Mouse (Mus musculus) CH12.LX (cell line): Measurements from ENCODE around the gene Gpr15. TPM values are rescaled to one million over a fixed set of nuclear protein-coding genes. Genes with fewer than 3 reads are reported as not detected.

Source experiments
- DNase-seq: peaks from one replicate; pipeline ENCODE4 v3.0.0-alpha.2; 2013; ENCODE audit errors: extremely low read depth
- H3K27ac ChIP-seq: 2 replicates; pipeline ENCODE4 v1.5.1; 2012; ENCODE audit warnings: low read depth, mild to moderate bottlenecking, control low read depth, moderate library complexity; ENCODE audit not compliant: insufficient read depth
- H3K27me3 ChIP-seq: replicated peaks from 2 replicates; pipeline ENCODE3; 2012; ENCODE audit warnings: inconsistent platforms
- H3K36me3 ChIP-seq, 2 experiments: replicated peaks in 1 of 2; 2 replicates each; pipeline versions ENCODE3 to v1.6.1; 2012; ENCODE audit warnings: inconsistent platforms in 1 of 2, low read length in 1 of 2, mild to moderate bottlenecking in 1 of 2, mixed read lengths in 1 of 2, moderate library complexity in 1 of 2; ENCODE audit not compliant: control insufficient read depth in 1 of 2, insufficient read depth in 1 of 2
- H3K4me1 ChIP-seq, 2 experiments: 2 replicates each; pipeline ENCODE4 v1.6.1; 2012; ENCODE audit warnings: inconsistent platforms in 1 of 2, moderate library complexity in 1 of 2; ENCODE audit not compliant: insufficient read depth in 2 of 2, control insufficient read depth in 1 of 2
- H3K4me2 ChIP-seq: 2 replicates; pipeline ENCODE4 v1.6.1; 2012; ENCODE audit warnings: low read depth, mild to moderate bottlenecking, control low read depth; ENCODE audit not compliant: poor library complexity, insufficient read depth, severe bottlenecking
- H3K4me3 ChIP-seq, 3 experiments: fragments of 150-350 bp in 1 of 3; sonication (generic) in 1 of 3; replicated peaks in 1 of 3; 2 replicates each; pipeline versions ENCODE3 to v1.5.1; 2011 to 2012; ENCODE audit warnings: low read depth in 2 of 3, low read length in 2 of 3, mild to moderate bottlenecking in 2 of 3, moderate library complexity in 2 of 3, control low read depth in 1 of 3, improper control_type of control experiment in 1 of 3, inconsistent platforms in 1 of 3, mixed read lengths in 1 of 3; ENCODE audit not compliant: poor library complexity in 1 of 3
- H3K79me2 ChIP-seq: replicated peaks from 2 replicates; pipeline ENCODE4 v1.6.1; 2012; ENCODE audit warnings: mild to moderate bottlenecking, moderate library complexity; ENCODE audit not compliant: control insufficient read depth, poor library complexity, insufficient read depth, severe bottlenecking; ENCODE audit errors: extremely low read depth
- H3K9ac ChIP-seq: 2 replicates; pipeline ENCODE4 v1.6.1; 2012; ENCODE audit warnings: low read depth, mild to moderate bottlenecking, control low read depth, moderate library complexity; ENCODE audit not compliant: insufficient read depth
- H3K9me3 ChIP-seq: replicated peaks from 2 replicates; pipeline ENCODE3; 2012; ENCODE audit warnings: low read length, inconsistent platforms, mixed read lengths
- BHLHE40 ChIP-seq: IDR thresholded peaks from 2 replicates; pipeline ENCODE4 v1.6.1; 2011; ENCODE audit warnings: mild to moderate bottlenecking, low read depth, low read length, improper control_type of control experiment
- CHD1 ChIP-seq: IDR thresholded peaks from 2 replicates; pipeline ENCODE4 v1.6.1; 2012; ENCODE audit warnings: low read depth, low read length, improper control_type of control experiment, inconsistent platforms
- E2F4 ChIP-seq: IDR thresholded peaks from 2 replicates; pipeline ENCODE4 v1.6.1; 2011; ENCODE audit warnings: low read depth, low read length, improper control_type of control experiment; ENCODE audit not compliant: insufficient replicate concordance
- ETS1 ChIP-seq: conservative IDR thresholded peaks from 2 replicates; pipeline ENCODE4 v1.6.1; 2012; ENCODE audit warnings: low read depth, mild to moderate bottlenecking, inconsistent platforms, low read length, improper control_type of control experiment, moderate library complexity
- GABPA ChIP-seq: IDR thresholded peaks from 2 replicates; pipeline ENCODE4 v1.6.1; 2012; ENCODE audit warnings: low read depth, low read length, improper control_type of control experiment, inconsistent platforms; ENCODE audit not compliant: insufficient replicate concordance
- IRF4 ChIP-seq: IDR thresholded peaks from 2 replicates; pipeline ENCODE4 v1.6.1; 2014; ENCODE audit warnings: low read depth, mild to moderate bottlenecking, inconsistent platforms, low read length, improper control_type of control experiment
- MAFK ChIP-seq: IDR thresholded peaks from 2 replicates; pipeline ENCODE4 v1.6.1; 2011; ENCODE audit warnings: low read length, improper control_type of control experiment; ENCODE audit not compliant: insufficient replicate concordance
- MAX ChIP-seq: IDR thresholded peaks from 2 replicates; pipeline ENCODE4 v1.6.1; 2011; ENCODE audit warnings: low read length, improper control_type of control experiment
- MAZ ChIP-seq: IDR thresholded peaks from 2 replicates; pipeline ENCODE4 v1.6.1; 2012; ENCODE audit warnings: low read depth, mild to moderate bottlenecking, inconsistent platforms, low read length, improper control_type of control experiment, moderate library complexity
- MEF2A ChIP-seq: IDR thresholded peaks from 2 replicates; pipeline ENCODE4 v1.6.1; 2014; ENCODE audit warnings: low read depth, mild to moderate bottlenecking, inconsistent platforms, low read length, improper control_type of control experiment, borderline replicate concordance
- MYC ChIP-seq: IDR thresholded peaks from 2 replicates; pipeline ENCODE4 v1.6.1; 2011; ENCODE audit warnings: low read depth, mild to moderate bottlenecking, improper control_type of control experiment, low read length
- NELFE ChIP-seq: IDR thresholded peaks from 2 replicates; pipeline ENCODE4 v1.6.1; 2011; ENCODE audit warnings: low read depth, low read length, improper control_type of control experiment
- POLR2AphosphoS2 ChIP-seq: IDR thresholded peaks from 2 replicates; pipeline ENCODE4 v1.6.1; 2011; ENCODE audit warnings: low read depth, low read length, improper control_type of control experiment
- TBP ChIP-seq: conservative IDR thresholded peaks from 2 replicates; pipeline ENCODE4 v1.6.1; 2011; ENCODE audit warnings: low read depth, low read length, improper control_type of control experiment
- TCF12 ChIP-seq: IDR thresholded peaks from 2 replicates; pipeline ENCODE4 v1.6.1; 2014; ENCODE audit warnings: low read depth, mild to moderate bottlenecking, inconsistent platforms, low read length, improper control_type of control experiment
- USF1 ChIP-seq: IDR thresholded peaks from 2 replicates; pipeline ENCODE4 v1.6.1; 2014; ENCODE audit warnings: low read depth, mild to moderate bottlenecking, inconsistent platforms, low read length, improper control_type of control experiment
- ZKSCAN1 ChIP-seq: IDR thresholded peaks from 2 replicates; pipeline ENCODE4 v1.6.1; 2012; ENCODE audit warnings: low read depth, inconsistent platforms, low read length, improper control_type of control experiment, borderline replicate concordance
- dilution Hi-C: fragments of 300-500 bp; cut with MboI; formaldehyde crosslinking; loops from 2 replicates; pipeline ENCODE4 v1.14.3; 2020; ENCODE audit warnings: low sequenced_read_pairs; ENCODE audit not compliant: extremely low pct_unique_long_range_greater_than_20kb, extremely low pct_ligation_motif_present
- in situ Hi-C: fragments of 300-500 bp; cut with MboI; formaldehyde crosslinking; loops from 3 replicates; pipeline ENCODE4 v1.14.3; 2019; ENCODE audit warnings: low sequenced_read_pairs, low pct_ligation_motif_present, low pct_unique_long_range_greater_than_20kb, mixed read lengths
- polyA plus RNA-seq: library from polyadenylated mRNA; unstranded; fragments of >175 nt; gene quantifications from 2 replicates; pipeline ENCODE4 v1.2.1, GENCODE M21; 2012; ENCODE audit warnings: low read depth; ENCODE audit not compliant: insufficient read length
- total RNA-seq, 2 experiments: library from RNA; depleted of rRNA; stranded (reverse); fragments of 300-350 nt in 1 of 2; fragments of >200 nt in 1 of 2; gene quantifications; 2 replicates each; pipeline ENCODE4 v1.2.3; 2012 to 2014

Gpr15 gene
- total and polyA plus RNA-seq, 3 experiments: 3.9 to 13.8 (median 8.3) TPM

GRCm38 (mm10) chr16:58676156-58676555 is 42.7 kb downstream of the Gpr15 start:
- no peak for DNase-seq
- no peak overlapping the region for H3K4me3 ChIP-seq
- peaks cover 53 to 71% of the 10 kb centered on the region in 2 experiments for H3K36me3 ChIP-seq
- dilution Hi-C loops: no loop called here
- H3K79me2 ChIP-seq: peaks cover 14% of the 10 kb centered on the region
- H3K4me2 ChIP-seq: no peak overlapping the region
- TF ChIP-seq MAFK (no peak), IRF4 (no peak), GABPA (no peak), ETS1 (no peak), CHD1 (no peak), MYC (no peak)
- peaks cover 3 to 19% of the 10 kb centered on the region in 2 experiments; a peak in 3 of 4 replicates for H3K4me1 ChIP-seq
- H3K27ac ChIP-seq: no peak overlapping the region
- in situ Hi-C loops: no loop called here
- no peaks in the 10 kb centered on the region for H3K9me3 ChIP-seq
- H3K9ac ChIP-seq: no peak overlapping the region
- H3K27me3 ChIP-seq: no peaks in the 10 kb centered on the region

- no peak for TF ChIP-seq E2F4
- no peak for TF ChIP-seq TCF12
- TF ChIP-seq MAX: no peak
- TF ChIP-seq USF1: no peak
- TF ChIP-seq NELFE: no peak
- no peak for TF ChIP-seq MYC
- TF ChIP-seq CHD1: no peak
- no peak for TF ChIP-seq POLR2AphosphoS2
- TF ChIP-seq MEF2A: no peak
- no peak for TF ChIP-seq ZKSCAN1
- TF ChIP-seq MAZ: no peak
- no peak for TF ChIP-seq BHLHE40
- no peak for TF ChIP-seq TBP
- no peak overlapping the region for H3K4me3 ChIP-seq
- H3K9ac ChIP-seq: no peak overlapping the region
- H3K9me3 ChIP-seq: no peaks in the 10 kb centered on the region
- no peak overlapping the region for H3K4me2 ChIP-seq
- DNase-seq: no peak
- peaks cover 48 to 64% of the 10 kb centered on the region in 2 experiments for H3K36me3 ChIP-seq
- no peak overlapping the region for H3K27ac ChIP-seq
- in situ Hi-C loops (no loop called here), dilution Hi-C loops (no loop called here)
- peaks cover 23% of the 10 kb centered on the region for H3K79me2 ChIP-seq
- peaks cover 3 to 19% of the 10 kb centered on the region in 2 experiments; a peak in 3 of 4 replicates for H3K4me1 ChIP-seq
- no peaks in the 10 kb centered on the region for H3K27me3 ChIP-seq
Measured at GRCm38 (mm10) chr16:58675256-58675655, 43.6 kb downstream of the Gpr15 start.
